Mouse (Mus musculus): ENCODE data around the gene Insig2.

Gene Insig2

DNA sequence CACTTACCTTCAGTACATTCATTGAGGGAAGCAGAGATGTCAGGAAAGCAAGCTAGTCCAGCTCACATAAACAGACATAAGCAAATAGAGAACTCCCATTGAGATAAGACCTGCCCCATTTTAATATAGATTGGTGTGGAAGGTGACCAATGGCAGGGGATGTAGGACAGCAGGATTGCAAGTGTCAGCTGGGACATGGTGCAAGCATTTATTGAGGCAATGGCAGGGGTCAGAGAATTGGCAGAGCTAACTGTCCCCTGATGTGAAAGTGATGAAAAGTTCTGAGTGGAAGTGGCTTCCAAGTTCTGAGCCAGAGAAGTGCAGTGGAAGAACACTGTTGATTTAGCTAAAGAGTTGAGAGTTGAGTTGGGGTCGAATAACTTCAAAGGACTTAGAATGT lies at the start of gene Insig2:
Gene Insig2, minus strand, starts transcription at position 105 of the 400 bp plus-strand sequence.
- in situ Hi-C loops (cut with MboI; ENCODE audit: low sequenced_read_pairs) = no loop called here

DNA sequence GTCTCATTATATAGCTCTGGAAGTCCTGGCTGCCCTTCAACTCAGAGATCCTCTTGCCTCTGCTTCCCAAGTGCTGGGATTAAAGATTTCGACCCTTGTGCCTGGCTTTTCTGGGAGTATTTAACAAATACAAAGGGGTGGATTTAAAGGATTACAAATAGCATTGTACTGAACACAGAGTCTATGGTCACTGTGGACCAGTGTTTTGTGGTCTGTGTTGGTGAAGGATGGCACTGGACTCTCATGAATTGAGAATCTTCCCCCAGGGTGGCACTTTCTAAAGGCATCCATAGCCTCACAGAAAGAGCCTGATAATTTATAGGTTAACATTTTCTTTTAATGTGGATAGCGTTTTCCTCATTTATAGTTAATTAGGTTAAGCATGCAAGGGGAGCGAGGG lies 49.2 kb upstream of the Insig2 start:
- in situ Hi-C loops (cut with MboI; ENCODE audit: low sequenced_read_pairs) = loop anchor here (25.0 kb wide), 1 partner anchor 794 kb away; no protein-coding TSS in a partner anchor

DNA sequence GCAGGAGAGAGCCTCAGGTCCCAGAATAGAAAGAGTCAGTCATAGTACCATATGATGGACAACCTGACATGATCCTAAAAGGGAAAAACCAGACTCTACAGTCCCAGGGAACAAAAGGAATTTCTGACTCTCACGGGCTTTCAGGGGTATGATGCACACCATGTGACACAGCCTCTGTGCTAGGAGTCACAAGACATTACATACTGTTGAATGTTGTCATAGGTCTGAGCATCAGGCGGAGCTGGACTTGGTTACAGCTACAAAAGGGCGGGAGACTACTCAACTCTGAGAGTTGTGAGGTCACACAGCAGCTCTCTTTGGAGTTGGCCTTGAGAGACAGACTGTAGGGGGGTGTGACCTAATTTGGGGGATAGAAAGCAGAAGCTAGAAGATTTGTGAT lies 47.6 kb upstream of the Insig2 start:
- in situ Hi-C loops (cut with MboI; ENCODE audit: low sequenced_read_pairs) = loop anchor here (25.0 kb wide), 1 partner anchor 793 kb away; no protein-coding TSS in a partner anchor

DNA sequence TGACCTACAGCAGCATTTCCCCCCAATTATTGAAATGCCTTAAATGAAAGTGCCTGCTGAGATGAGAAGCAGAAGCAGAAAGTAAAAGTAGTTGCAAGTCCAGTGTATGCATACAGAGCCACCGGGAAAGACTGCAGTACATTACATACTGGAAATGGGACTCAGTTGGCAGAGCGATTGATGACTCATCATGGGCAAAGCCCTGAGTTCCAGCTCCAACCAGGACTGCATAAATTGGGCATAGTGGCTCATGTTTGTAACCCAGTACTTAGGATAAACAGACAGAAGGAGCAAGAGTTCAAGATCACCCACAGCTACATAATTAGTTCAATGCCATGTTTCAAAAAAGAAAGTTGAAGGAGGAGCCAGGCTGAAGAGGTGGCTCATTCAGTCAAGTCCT lies 45.5 kb upstream of the Insig2 start:
- in situ Hi-C loops (cut with MboI; ENCODE audit: low sequenced_read_pairs) = loop anchor here (25.0 kb wide), 1 partner anchor 791 kb away; no protein-coding TSS in a partner anchor

DNA sequence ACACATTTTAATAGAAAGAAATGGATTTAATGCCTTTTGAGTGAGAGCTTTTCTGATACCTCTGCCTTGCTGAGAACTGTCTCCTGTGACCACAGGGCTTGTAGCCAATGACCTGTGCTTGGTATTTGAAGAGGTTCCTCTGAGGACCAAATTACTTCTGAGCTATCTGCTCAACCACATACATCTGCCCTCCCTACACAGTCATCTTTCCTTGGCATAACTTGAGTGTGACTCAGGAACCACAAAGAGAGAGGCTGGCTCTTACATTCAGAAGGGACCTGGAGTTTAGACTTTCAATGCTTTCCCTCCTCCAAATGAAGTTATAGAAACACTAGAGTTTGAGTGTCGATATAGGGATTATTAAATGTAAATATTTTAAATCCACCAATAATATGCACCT lies 45.0 kb upstream of the Insig2 start:
- in situ Hi-C loops (cut with MboI; ENCODE audit: low sequenced_read_pairs) = loop anchor here (25.0 kb wide), 1 partner anchor 790 kb away; no protein-coding TSS in a partner anchor

DNA sequence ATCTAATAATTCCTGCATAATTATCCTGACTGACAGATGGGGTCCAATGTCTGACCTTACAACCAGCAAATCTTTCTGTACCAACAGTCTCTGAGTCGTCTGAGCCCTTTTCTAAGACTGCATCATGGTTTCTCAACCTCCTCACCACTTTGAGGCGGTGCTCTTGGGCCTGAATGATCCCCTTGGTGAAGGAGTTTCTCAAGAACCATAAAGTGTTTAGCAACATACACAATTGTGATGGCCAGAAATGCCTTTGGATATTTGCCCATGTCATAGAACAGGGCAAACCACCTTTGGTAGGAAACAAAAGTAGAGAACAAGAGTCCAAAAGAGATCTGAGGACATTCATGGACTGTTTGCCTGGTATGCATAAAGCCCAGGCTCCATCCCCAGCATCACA lies 41.2 kb upstream of the Insig2 start:
- in situ Hi-C loops (cut with MboI; ENCODE audit: low sequenced_read_pairs) = no loop called here

DNA sequence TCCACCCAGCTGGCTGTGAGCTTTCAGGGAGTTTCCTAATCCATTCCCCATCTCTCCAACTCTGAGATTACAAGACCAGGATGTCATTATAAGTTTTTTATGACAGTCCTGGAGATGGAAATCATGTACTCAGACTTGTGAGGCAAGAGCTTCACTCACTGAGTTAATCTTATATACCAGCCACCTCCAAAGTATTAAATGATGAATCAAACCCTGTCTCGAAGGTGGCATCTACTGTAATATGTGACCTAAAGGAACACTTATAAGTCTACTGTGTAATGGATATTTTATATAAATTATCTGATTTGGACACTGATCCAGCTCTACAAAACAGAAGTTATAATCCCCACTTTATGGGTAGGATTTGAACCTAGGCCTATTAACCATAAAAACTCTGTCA lies 40.3 kb upstream of the Insig2 start:
- in situ Hi-C loops (cut with MboI; ENCODE audit: low sequenced_read_pairs) = no loop called here

DNA sequence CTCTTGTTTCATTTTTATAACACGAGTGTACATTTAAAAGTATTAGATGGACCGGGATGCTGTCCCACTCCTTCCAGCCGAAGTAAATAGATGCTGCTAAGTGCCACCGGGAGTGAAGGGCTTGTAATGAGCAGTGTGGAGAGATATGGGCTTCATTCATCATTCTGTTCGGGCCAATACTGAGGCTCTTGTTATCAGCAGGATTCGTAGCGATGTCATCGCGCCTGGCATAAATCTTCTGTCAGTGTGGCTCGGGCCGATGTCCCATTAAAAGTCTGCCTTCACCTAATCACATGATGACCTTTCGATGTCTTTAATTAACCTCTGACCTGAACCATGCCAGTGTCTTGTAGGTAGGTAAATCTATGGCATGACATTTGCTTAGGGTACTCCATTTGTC lies 39.1 kb upstream of the Insig2 start:
- in situ Hi-C loops (cut with MboI; ENCODE audit: low sequenced_read_pairs) = no loop called here

DNA sequence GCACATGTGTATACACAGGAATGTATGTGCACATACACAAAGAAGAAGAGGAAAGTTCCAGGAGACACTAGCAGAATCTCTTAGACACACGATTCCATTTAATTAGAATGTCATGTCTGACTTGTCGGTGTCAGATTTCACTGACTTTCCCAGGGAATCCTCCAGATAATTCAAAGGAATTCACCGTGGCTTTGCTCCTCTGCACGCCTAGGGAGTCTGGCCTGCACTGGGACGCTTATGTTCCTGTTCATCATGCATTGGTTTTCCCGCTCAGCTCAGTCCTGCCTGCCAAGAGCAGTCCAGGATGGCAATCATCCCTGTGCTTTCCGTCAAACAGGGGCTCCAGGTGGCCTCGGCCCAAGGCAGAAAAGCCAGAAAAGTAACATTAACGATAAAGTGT lies 34.9 kb upstream of the Insig2 start:
- in situ Hi-C loops (cut with MboI; ENCODE audit: low sequenced_read_pairs) = no loop called here

DNA sequence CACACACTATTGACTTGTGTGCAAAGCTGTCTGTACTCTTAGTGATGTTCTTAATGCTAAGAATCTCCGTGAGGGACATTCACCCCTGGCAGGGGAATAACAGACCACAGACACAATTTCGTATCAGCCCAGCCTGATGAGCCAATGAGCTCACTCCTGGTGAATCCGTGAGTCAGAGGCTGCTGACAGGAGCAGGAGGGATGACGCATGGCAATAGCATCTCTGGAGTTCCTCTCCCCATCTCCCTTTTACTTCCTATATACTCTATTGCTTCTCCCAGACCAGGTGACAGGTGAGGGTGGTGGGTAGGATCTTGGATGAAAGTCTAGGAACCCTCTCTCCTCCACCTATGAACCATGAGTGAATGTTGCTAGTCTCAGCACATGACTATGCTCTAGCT lies 28.2 kb upstream of the Insig2 start:
- in situ Hi-C loops (cut with MboI; ENCODE audit: low sequenced_read_pairs) = no loop called here

DNA sequence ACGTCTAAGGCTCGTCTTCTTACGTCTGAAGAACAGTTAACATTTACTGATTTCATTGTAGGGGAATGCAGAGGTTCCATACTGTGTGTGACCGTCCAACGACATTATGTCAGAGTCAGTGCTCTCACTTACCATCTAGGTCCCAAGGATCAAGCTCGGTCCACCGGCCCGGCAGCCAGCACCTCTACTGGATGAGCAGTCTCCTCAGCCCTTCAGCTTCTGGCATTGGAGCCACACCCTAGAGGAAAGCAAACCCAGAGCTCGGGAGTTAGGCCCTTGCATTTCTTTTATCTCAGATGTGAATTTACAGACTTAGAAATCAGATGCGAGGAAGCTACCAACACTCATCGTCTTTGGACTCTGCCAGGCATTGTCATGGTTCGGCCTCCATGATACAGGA lies 27.3 kb upstream of the Insig2 start:
- in situ Hi-C loops (cut with MboI; ENCODE audit: low sequenced_read_pairs) = no loop called here

DNA sequence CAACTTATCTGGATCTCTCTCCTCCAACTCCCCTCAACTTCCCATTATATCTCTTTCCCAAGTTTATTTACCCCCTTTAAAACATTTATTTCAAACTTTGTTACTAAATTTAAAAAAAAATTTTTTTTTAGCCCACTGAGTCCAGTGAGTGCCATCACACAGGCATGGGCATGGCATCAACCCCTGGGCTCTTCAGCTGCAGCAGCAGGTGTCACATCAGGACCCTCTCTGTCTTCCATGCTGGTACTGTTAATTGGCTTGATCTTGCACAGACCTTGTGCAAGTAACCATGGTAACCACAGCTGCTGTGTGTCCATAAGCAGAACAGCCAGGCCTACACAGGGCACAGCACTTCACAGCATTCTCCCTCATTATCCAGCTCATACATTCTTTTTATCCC lies 21.4 kb upstream of the Insig2 start:
- in situ Hi-C loops (cut with MboI; ENCODE audit: low sequenced_read_pairs) = no loop called here

DNA sequence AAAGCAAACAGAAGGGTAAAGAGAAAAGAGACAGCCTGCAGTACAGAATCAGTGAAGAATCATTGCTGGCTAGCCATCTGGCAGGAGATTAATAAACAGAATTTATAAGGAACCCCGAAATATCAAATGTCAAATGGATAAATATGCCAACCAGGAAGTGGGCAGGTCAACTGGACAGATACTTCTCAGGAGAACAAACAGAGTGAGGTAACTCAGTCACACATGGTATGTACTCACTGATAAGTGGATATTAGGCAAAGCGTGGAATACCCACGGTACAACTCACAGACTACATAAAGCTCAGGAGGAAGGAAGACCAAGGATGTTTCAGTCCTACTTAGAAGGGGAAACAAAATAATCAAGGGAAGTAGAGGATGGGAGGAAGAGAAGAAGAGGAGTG lies 18.6 kb upstream of the Insig2 start:
- in situ Hi-C loops (cut with MboI; ENCODE audit: low sequenced_read_pairs) = no loop called here

DNA sequence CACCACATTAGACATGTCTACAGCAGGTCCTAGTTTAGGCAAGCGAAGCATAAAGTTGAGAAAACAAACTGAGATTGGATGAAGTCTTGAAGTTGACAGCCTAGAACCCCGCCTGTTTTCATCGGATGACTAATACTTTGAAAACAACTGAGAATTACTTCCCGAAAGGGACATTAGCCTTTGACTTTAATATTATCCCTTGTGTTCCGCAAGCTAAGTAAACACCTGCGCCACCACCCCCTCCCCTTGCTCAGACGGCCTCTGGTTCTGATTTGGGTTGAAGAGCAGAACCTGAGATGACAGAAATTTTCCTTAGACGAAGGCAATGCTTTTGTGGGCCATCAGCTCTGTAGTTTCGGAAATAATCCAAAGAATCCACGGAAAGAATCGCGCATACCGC lies 18.2 kb upstream of the Insig2 start:
- in situ Hi-C loops (cut with MboI; ENCODE audit: low sequenced_read_pairs) = no loop called here

DNA sequence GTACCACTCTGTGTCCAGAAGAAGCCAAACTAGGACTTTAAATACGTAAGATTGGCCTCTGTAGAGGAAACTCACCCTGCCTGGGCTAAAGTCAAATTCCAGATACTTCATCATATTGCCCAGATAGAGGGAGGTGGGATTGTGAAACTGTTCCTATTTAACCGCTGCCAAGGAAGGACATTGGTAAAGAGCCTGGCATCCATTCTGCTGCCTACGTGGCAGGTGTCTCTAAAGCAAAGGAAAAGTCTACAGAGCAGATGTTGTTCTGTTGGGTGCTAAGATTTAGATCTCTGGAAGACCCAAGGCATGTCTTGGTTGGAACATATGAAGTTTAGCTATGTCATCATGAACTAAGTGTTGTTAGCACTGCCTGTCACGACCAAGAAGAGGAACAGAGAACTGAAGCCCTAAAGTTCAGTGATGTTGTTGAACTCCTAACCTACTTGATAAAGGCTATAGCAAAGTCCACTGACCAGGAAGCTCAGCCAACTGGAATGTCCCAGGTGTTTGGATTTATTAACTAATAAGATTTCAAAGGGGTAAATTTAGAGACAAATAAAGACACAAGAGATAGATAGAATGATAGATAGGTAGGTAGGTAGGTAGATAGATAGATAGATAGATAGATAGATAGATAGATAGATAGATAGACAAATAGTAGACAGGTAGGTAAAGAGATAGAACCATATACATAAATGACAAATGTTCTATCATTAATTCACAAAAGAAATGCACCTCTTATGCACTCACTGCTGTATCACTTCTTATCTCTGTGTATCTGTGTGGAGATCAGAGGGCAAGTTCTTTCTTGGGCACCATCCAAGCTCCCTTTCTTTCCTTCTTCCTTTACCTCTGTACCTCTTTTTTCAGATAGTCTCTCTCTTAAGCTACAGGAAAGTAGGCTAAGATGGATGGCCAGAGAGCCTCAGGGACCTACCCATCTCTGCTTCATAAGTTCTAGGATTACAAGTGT lies 16.8 kb upstream of the Insig2 start:
- in situ Hi-C loops (cut with MboI; ENCODE audit: low sequenced_read_pairs) = no loop called here

DNA sequence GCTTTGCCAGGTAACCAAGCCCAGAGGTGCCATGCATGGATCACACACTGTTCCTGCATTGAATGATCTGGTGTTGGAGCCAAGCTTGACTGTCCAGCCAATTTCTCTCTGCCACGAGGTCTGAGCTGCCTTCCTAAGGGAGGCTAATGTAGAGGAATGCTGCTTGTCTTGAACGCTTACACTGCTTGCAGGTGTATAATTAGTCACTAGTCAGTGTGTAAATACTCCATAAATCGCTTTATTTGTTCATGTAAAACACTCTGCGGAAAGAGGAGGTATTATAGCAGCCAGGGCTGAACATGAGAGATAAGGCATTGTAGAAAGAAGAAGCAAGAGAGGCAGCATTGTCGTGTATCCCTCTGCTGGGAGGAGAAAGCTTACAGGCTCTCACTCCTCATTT lies 11.6 kb upstream of the Insig2 start:
- in situ Hi-C loops (cut with MboI; ENCODE audit: low sequenced_read_pairs) = no loop called here

DNA sequence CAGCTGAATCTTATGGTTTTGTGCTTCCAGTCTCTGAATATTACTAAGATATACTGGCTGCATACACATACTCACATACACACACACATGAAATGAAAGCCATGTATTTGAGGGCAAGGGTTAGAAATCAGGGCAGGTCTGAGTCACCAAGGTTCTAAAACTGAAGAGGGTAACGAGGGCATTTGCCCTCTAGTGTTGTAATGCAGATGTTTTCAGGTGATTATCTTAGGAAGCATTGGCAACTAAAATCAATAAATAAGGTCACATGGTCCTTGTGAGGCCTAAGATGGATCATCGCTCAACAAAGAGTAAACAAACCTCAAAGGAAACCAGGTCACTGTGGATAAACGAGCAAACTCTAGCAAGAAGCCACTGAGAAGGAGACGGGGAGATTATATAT lies 3.4 kb upstream of the Insig2 start:
- in situ Hi-C loops (cut with MboI; ENCODE audit: low sequenced_read_pairs) = no loop called here

DNA sequence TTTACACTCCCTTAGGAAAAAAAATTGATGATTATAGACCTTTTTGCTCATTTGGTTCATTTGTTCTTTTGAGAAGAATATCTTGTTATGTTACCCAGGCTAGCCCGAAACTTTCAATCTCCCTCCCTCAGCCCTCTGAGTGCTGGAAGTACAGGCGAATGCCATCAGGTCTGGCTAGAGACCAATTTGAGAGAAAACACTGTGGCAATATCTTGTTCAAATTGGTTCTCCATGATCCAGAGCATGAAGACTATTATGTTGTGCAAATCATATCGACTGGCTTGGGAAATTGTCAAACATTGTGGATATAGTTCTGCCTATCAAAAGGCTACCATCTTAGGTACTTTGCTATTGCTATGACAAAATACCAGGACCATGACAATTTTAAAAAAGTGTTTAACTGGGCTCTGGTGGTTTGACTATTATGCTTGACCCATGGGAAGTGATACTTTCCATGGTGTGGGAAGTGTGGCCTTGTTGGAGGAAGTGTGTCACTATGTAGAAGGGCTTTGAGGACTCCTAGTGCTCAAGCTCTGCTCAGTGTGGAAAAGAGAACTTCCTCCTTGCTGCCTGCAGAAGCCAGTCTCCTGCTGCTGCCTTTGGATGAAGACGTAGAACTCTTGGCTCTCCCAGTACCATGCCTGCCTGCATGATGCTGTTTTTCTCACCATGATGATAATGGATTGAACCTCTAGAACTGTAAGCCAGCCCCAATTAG lies 1.8 kb upstream of the Insig2 start:
- in situ Hi-C loops (cut with MboI; ENCODE audit: low sequenced_read_pairs) = no loop called here

DNA sequence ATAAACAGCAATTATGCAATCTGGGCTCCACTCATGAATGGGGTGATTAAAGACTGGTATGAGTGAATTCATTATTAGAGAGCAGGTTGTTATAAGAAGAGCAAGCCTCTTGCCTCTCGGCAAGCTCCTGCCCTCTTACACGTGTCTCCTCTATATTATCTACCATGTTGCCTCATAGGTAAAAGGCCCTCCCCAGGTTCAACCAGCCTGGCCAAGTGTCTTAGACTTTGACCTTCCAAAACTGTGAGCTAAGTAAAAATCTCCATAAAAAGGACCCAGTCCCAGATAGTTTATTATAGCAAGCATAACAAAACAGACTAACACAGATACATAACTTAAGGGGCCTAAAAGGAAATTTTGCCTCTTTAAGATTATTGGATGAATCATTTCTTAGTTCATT lies 1.8 kb downstream of the Insig2 start:
- in situ Hi-C loops (cut with MboI; ENCODE audit: low sequenced_read_pairs) = no loop called here

DNA sequence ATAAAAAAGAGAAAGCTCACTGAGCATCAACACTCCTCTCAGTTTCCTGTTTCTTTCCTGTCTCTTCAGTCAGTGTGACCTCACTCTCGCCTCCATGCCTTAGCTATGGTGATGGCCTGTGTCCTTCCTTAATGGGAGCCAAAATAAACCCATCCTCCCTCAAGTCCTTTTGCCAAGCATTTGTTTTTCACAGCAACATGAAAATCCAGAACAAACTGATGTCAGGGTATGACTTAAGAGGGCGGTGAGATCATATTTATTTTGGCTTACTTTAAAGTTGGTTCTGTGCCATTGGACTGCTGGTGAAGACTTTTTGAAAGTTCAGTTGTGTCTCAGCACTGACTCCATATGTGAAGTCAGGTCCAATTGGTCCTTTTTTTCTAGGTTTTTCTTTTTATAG lies 3.0 kb downstream of the Insig2 start:
- in situ Hi-C loops (cut with MboI; ENCODE audit: low sequenced_read_pairs) = no loop called here

DNA sequence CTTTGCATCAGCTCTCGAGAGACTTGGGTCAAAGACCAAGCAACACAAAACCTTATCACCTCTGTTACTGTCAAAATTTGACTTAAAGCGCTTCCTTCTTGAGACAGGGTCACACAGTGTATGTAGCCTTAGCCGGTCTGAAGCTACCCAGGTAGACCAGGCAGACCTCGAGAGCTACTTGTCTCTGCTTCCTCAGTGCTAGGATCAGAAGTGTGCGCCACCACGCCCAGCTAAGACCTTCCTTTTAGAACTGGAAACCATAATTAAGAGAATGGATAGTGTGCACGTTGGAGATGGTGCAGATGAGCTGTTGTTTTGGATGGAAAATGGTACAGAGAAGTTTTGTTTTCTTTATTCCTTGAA lies 4.2 kb downstream of the Insig2 start:
- in situ Hi-C loops (cut with MboI; ENCODE audit: low sequenced_read_pairs) = no loop called here
